Mouse (Mus musculus) thymus, postnatal 10 days (tissue): ENCODE results near the gene Myh2.

Source experiments
- DNase-seq, 2 experiments: peaks; one replicate each; pipeline ENCODE4 v3.0.0; 2021; ENCODE audit warnings: low spot score in 2 of 2

The Myh2 gene

DNA sequence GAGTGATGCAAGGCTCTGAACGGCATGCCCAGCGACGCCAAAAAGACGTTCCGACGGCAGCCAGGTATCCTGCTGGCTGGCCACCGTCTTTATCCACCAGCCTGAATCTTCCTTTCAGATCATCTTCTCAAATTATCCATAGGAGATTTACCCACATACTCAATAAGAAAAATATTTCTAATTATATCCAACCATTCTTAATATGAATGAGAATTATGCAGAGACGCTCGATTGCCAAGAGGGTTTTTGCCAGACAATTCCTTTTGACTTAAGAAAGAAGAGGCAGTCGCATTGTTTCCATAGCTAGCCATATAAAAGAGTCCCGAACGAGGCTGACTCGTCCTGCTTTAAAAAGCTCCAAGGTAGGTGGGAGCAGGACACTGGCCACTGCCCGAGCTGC is at the start of gene Myh2:
Gene Myh2 (plus strand): TSS at position 301 of the 400 bp plus-strand sequence.
- DNase-seq: no peak

DNA sequence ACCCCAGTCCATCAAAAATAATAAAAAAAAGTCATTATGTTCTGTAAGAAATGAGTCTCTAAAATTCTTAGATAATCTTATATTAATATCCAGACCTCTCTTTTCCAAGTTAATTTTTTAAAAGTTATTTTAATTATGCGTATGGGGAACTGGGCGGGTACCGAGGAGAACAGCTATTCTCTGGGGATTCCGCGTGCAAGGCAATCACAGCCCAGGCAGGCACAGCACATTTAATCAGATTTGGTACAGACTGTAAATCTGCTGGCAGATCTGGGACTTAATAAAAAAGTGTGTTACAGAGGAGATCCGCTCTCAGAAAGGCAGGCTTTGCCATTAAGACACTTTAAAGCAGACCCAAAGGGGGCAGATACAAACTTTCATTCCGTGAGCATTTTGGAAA is 45.9 kb upstream of the Myh2 start:
- no peak for DNase-seq

DNA sequence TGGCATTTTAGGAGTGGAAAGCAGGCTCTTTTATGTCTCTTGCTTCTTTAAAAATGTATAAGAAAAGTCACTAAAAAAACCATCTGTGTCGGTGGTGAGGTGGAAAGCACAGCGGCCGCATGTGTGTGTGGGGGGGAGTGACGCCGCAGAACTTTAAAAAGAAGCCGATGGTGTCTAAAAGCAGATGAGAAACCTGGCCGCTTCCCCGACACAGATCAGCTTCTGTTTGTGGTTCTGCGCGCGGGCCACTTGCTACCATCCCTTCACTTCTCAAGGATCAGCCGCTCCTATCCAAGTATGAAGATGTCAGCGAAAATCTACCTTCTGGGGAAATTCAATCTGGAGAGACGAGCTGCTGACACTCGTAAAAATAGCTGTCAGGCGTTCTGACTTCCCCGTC is 45.5 kb upstream of the Myh2 start:
- DNase-seq: no peak

DNA sequence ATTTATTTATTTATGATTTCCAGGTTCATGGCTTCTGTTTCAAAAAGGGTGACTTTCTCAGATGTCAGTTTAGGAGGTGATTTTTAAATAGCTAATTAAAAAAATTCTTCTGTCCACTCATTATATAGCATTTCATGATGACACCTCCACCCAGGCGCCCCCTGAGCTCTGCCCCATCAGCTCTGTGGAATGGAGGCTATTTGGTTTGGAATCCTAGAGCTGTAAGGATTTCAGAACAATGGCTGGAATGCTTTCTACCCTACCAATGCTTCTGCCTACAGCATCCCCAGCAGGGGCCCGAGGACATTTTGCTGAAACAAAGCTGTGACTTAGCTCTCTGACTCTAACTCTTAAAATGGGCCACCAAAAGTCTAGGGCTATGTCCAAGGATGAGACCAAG is 37.3 kb upstream of the Myh2 start:
- no peak for DNase-seq

GRCm38 (mm10) chr11:67134654-67135053 is 36.2 kb upstream of the Myh2 start:
- no peak for DNase-seq

DNA sequence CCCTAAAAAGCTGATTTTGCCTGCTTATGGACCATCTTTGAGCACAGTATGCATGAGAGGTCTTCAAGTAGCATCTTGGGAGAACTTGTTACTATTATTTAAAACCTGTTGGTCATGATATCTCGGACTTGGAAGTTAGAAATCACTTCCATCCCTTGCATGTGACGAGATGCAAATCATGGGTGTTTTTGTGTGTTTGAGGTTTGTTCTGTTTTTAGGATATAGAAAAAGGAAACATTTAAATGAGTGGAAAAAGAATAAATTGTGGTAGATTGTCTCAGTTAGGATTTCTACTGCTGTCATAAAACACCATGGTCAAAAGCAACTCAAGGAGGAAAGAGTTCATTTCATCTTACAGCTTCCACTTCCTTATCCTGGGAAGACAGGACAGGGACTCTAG is 35.3 kb upstream of the Myh2 start:
- no peak for DNase-seq

GRCm38 (mm10) chr11:67139556-67139955 is 31.3 kb upstream of the Myh2 start:
- no peak for DNase-seq

DNA sequence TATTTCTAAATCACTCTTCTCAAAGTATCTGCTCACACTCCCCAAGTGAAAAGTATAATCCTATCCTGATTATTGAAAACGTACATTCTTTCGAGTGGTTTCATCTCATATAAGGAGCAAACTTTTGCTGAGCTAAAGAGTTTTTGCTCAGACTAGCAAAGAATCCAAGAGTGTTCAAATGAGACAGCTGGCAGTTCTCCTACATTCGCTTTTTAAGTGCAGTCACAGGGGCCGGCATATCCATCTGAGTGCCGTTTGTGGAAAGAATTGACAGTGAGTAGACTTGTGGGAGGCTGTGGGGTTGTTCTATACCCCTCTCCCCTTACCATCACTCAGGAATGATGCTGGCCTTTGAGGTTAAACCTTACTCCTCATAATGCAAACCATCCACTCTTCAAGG is 30.7 kb upstream of the Myh2 start:
- DNase-seq: no peak

- DNase-seq: no peak
These were observed 29.8 kb upstream of the Myh2 start for GRCm38 (mm10) chr11:67141031-67141430.

DNA sequence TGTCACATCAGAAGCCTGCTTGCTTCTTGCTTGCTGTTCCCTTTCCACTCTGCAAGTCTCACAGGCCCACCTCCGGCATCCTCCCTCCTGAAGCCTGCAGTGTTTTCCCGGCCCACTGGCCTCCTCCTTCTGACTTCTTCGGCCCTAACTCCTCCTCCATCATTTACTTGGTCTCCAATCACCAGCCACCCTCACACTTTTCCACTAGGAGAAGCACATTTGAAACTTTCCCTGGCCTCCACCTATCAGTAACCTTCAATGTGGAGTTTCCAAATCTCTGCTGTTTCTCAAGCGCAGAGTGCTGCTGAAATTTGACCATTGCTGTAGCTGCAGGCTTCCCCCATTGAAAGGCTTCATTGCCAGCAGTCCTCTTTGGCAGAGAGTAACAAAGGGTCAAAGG is 28.8 kb upstream of the Myh2 start:
- DNase-seq: no peak

- no peak for DNase-seq
These were observed 27.8 kb upstream of the Myh2 start for GRCm38 (mm10) chr11:67143065-67143464.

DNA sequence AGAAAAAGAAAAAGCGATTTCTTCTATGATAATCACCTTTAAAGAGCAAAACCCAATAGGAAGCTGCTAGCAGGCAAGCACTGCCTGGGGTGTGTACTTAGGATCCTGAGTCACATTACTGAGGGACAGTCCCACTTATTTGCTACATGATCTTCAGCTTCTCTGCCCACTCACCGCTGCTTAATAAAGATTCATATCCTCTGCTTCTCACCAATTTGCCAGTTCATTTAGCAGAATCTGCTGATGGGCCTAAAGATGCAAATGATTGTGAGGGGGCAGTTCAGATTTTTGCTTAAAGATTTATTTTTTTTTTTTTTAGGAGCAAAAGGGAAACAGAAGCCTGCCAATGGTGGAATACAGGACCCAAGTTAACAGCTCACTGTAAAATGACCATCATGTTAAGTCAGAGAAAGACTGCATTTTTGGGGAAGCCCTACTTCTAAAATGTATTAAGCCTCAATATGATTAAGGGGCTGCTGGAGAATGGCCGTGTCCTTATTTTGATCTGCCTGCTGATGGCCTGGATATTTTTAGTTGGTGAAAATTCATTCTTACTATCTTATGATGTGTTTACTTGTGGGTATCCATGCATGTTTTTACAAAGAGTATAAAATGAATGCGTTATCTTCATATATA is 26.8 kb upstream of the Myh2 start:
- DNase-seq: no peak

DNA sequence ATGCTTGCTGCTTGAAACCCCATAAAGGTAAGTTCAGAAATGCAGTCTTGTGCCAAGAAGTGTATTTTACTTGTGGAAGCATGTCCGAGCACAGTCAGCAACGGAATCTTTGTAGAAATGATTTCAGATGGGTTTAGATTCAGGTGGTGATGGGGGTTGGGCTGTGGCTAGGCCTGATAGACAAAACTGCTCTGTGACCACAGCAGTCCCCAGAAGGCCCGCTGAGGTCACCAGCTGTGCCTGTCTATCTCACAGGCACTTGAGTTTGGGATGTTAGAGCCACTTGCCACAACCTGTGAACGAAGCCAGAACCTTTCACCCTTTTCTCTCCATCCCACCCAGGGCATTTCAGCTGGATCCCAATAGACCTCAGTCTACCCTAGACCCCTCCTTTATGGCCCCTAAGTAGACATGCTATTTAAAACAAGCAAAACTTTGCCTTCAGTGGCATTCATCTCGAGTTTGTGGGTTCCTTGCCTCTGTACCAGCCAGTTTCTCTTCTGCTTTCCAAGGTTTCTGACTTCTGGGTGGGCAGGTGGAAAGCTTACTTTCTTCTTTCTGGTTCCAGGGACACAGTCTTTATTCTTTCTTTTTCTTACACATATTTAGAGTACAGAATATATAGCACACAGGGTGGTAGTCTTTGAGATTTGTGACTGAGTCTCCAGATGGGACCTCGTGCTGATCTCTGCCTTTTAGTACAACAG is 26.1 kb upstream of the Myh2 start:
- DNase-seq: no peak

- DNase-seq: no peak
These were observed 25.1 kb upstream of the Myh2 start for GRCm38 (mm10) chr11:67145482-67146408.

DNA sequence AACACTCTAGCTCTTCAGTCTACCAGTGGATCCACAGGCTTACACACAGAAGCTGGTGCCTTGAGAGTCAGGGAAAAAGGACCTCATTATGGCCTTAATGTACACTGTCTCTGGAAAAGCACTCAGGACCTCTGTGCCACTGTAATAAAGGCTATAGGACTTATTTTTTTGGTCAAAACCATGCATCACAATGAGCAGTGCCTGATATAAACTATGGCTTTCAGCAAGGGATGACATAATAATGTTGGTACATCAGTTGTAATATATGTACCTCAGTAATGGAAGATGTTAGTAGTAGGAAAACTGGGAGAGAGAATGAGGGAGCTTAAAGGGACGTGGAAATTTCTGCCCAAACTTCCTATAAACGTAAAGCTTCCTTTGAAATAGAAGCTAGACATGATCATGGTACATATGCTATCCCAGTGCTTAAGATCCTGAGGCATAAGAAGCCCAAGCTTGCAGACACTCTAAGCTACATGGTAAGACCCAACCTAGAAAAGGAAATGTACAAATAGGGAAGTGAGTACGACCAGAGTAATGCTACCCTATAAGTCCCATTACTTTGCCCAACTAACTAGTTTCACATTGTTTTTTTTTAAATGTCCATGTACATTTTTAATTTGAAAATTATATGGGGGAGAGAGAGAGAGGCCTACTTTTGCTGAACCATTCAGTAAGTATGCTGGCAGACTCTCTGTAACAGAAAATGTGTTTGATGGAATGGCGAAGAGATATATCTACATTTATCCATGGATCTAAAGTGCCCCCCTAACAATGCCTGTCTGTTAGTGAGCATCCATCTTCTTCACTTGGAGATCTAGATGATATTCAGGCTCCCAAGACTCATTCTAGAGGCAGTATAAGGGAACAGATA is 24.2 kb upstream of the Myh2 start:
- no peak for DNase-seq

GRCm38 (mm10) chr11:67147283-67147921 is 23.4 kb upstream of the Myh2 start:
- DNase-seq: no peak

DNA sequence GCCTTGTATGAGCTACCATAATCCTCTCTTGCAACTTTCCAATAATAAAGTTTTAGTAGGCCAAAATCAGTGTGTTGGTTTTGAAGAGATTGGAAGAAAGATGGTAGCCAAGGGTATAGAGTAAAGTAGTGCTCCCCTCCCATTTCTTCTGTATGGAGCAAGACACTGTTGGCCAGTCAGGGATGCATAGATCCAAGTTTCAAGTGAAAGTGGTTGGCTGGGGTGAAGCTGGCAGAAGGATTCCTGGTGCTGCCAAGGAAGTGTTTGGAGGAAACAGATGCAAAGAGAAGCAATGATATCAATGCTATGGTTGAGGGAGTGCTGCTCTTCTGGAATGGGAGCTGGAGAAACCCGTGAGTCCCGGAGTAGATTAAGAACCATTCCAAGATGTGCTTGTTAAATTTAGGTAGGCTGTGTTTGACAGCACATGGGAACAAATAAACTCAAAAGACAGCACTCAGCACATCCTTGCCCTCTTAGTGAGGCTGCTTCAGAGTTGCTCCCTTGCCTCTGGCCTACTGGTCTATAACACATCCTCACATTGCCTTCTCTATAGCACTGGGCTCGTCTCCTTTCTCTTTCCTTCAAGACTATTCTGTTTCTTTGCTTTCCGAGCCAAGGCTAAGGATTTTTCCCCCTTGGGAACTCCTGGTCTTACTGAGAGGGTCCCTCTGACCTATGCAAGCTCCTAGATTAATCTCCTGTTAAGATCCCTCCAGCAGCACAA is 22.4 kb upstream of the Myh2 start:
- DNase-seq: no peak

GRCm38 (mm10) chr11:67150237-67150636 is 20.6 kb upstream of the Myh2 start:
- DNase-seq: no peak

DNA sequence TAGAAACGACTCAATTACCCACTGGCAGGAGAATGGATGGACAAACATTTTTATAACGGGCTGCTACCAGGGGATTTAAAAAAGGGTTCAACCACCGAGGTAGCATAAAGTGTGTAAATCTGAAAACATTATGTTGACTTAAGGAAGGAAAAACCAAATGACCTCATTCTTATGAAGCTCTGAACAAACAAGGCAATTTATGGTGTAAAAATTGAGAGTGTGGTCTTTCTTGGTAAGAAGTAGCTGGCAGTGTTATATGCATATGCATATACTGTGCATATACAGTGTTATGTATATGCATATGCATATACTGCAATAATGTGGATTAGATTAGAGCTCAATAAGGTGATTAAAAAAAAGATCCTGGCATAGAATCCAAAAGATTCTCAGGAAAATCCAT is 19.7 kb upstream of the Myh2 start:
- no peak for DNase-seq
